Mouse (Mus musculus): ENCODE results near the gene Pnmal2. TPM values are rescaled to one million over a fixed set of nuclear protein-coding genes. Genes with fewer than 3 reads are reported as not detected.

The Pnmal2 gene
- polyA plus RNA-seq, 1 experiment from 2014 or later = 0.80 TPM

DNA sequence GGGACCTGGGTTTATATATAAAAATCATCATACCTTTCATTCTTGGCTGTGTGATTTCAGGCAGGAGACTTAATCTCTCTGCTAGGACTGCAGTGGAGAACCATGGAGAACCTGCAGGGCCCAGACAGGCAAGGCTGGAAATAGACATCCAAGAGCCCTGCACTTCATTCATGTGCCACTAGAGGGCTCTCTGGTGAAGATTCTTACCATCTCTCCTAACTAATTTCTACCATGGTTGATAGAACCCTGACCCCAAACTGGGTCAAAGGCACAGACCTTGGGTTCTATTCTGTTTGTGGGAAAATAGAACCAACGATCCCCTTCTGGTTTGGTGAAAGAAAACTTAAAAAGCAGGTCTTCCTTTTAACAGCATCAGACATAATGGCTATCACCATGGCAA lies 13.6 kb upstream of the Pnmal2 start:
- ATAC-seq (replicated peaks; ENCODE audit: low FRiP score) = no peak
- no peak overlapping the region for H3K27ac ChIP-seq (ENCODE audit: low read depth, low read length)
- H3K9me3 ChIP-seq (ENCODE audit: control insufficient read depth, low read length) = no peaks in the 10 kb centered on the region
- DNase-seq (ENCODE audit: low spot score) = no peak
- no peak overlapping the region for H3K9ac ChIP-seq (ENCODE audit: low read depth, low read length)
- no peaks in the 10 kb centered on the region for H3K27me3 ChIP-seq (replicated peaks; ENCODE audit: control insufficient read depth, insufficient read depth, low read length)
- H3K4me1 ChIP-seq (replicated peaks; ENCODE audit: control insufficient read depth, insufficient read depth, low read length) = no peaks in the 10 kb centered on the region
- H3K4me3 ChIP-seq (ENCODE audit: low read depth, low read length) = no peak overlapping the region
- H3K4me2 ChIP-seq = no peak overlapping the region
- 4% methylated on average over 1 of the region's 1 CpGs for WGBS
- no peaks in the 10 kb centered on the region for H3K36me3 ChIP-seq (ENCODE audit: control insufficient read depth, insufficient read depth, low read length)

DNA sequence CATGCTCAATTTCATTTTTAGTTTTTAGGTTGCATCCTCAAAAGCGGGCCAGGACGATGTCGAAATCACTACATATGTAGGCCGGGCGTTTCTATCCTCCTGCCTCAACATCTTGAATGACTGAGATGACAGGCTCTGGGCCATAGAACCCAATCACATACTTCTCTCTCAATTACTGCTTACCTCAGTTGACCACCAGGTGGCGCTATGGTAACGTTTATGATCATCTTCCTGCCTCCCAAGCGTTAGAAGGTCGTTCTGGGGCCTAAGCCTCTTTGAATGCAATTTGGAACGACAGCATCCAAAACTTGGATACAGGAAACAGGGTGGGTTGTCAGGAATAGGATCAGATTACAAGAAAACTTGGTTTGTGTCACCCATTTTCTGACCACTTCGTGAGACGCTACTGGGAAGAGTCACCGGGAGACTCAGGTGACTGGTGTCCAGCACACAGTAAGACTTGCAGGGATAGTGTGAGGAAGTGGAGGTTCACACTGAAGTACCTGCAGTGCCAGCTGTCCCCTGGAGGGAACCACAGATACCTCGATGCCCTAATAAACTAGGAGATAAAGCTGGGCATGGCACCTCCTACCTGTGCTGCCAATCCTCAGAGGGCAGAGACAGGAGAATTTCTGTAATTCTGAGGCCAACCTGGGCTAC lies 12.4 kb upstream of the Pnmal2 start:
- no peak for DNase-seq (ENCODE audit: low spot score)
- WGBS = 17% methylated on average over 14 of the region's 14 CpGs

DNA sequence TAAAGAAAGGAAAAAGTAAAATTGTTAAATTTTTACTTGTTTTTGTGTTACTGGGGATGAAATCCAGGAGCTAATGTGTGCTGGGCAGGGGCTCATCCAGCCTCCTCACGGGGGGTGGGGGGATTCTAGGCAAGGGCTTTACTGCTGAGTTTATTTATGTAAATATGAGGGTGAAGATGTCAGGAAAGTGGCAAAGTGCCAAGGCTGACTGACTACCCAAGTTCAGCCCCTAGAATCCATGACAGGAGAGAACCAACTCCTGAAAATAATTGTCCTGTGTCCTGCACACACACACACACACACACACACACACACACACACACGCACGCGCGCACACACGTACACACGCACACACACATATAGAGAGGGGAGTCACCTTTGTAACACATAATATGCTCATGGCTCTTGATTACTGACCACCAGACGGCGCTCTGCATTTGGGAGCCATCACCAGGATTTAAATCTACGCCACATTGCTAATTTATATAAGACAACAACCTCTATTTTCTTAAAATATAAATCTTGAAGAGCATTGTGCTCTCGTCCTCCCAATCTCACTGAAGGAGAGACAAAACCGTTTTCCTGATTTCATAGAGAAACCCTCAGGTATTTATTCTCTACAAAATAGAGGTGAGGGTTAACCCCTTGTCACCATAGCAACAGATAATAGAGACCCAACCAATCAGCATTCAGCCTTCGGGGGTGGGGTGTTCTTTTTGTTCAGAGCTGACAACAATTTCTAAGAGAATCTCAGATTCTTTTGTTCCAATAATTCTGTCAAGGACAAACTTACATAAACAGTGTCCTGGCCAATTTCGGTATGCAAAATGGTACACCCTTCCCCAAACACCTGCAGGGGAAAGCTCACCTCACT lies 11.5 kb upstream of the Pnmal2 start:
- DNase-seq (ENCODE audit: low spot score) = no peak
- Histone ChIP-seq H3K9ac (ENCODE audit: low read depth, low read length) (no peak overlapping the region), H3K4me1 (replicated peaks; ENCODE audit: control insufficient read depth, insufficient read depth, low read length) (no peaks in the 10 kb centered on the region), H3K36me3 (ENCODE audit: control insufficient read depth, insufficient read depth, low read length) (no peaks in the 10 kb centered on the region), H3K4me2 (no peak overlapping the region), H3K9me3 (ENCODE audit: control insufficient read depth, low read length) (no peaks in the 10 kb centered on the region), H3K27ac (ENCODE audit: low read depth, low read length) (no peak overlapping the region), H3K27me3 (replicated peaks; ENCODE audit: control insufficient read depth, insufficient read depth, low read length) (no peaks in the 10 kb centered on the region), H3K4me3 (ENCODE audit: low read depth, low read length) (no peak overlapping the region)
- no peak for ATAC-seq (replicated peaks; ENCODE audit: low FRiP score)
- WGBS = 35% methylated on average over 14 of the region's 14 CpGs

More for the DNA sequence above, 12.4 kb upstream of the Pnmal2 start:
- no peaks in the 10 kb centered on the region for H3K27me3 ChIP-seq (replicated peaks; ENCODE audit: control insufficient read depth, insufficient read depth, low read length)
- H3K9ac ChIP-seq (ENCODE audit: low read depth, low read length) = no peak overlapping the region
- no peaks in the 10 kb centered on the region for H3K4me1 ChIP-seq (replicated peaks; ENCODE audit: control insufficient read depth, insufficient read depth, low read length)
- no peaks in the 10 kb centered on the region for H3K36me3 ChIP-seq (ENCODE audit: control insufficient read depth, insufficient read depth, low read length)
- no peak overlapping the region for H3K4me2 ChIP-seq
- no peaks in the 10 kb centered on the region for H3K9me3 ChIP-seq (ENCODE audit: control insufficient read depth, low read length)
- H3K27ac ChIP-seq (ENCODE audit: low read depth, low read length) = no peak overlapping the region
- ATAC-seq (replicated peaks; ENCODE audit: low FRiP score) = peak; percentile 64
- no peak overlapping the region for H3K4me3 ChIP-seq (ENCODE audit: low read depth, low read length)

DNA sequence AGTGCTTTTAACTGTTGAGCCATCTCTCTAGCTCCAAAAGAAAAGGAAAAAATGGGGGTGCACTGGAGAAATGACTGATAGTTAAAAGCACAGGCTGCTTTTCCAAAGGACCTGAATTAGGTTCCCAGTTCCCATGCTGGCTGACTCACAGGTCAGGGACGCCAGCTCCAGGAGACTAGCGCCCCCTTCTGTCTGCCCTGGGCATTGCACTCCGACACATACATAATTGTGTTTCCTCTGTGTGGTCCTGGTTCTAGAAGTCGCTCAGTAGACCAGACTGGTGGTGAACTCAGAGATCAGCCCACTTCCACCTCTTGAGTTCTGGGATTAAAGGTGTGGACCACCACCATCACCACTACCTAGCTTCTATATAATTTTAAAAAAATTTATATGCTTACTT lies 7.2 kb upstream of the Pnmal2 start:
- Histone ChIP-seq H3K9me3 (ENCODE audit: control insufficient read depth, low read length) (no peaks in the 10 kb centered on the region), H3K4me2 (no peak overlapping the region), H3K9ac (ENCODE audit: low read depth, low read length) (no peak overlapping the region), H3K4me3 (ENCODE audit: low read depth, low read length) (no peak overlapping the region), H3K27ac (ENCODE audit: low read depth, low read length) (no peak overlapping the region), H3K27me3 (replicated peaks; ENCODE audit: control insufficient read depth, insufficient read depth, low read length) (no peaks in the 10 kb centered on the region), H3K36me3 (ENCODE audit: control insufficient read depth, insufficient read depth, low read length) (no peaks in the 10 kb centered on the region), H3K4me1 (replicated peaks; ENCODE audit: control insufficient read depth, insufficient read depth, low read length) (no peaks in the 10 kb centered on the region)
- ATAC-seq (replicated peaks; ENCODE audit: low FRiP score) = no peak
- WGBS = 46% methylated on average over 4 of the region's 4 CpGs
- DNase-seq (ENCODE audit: low spot score) = no peak

DNA sequence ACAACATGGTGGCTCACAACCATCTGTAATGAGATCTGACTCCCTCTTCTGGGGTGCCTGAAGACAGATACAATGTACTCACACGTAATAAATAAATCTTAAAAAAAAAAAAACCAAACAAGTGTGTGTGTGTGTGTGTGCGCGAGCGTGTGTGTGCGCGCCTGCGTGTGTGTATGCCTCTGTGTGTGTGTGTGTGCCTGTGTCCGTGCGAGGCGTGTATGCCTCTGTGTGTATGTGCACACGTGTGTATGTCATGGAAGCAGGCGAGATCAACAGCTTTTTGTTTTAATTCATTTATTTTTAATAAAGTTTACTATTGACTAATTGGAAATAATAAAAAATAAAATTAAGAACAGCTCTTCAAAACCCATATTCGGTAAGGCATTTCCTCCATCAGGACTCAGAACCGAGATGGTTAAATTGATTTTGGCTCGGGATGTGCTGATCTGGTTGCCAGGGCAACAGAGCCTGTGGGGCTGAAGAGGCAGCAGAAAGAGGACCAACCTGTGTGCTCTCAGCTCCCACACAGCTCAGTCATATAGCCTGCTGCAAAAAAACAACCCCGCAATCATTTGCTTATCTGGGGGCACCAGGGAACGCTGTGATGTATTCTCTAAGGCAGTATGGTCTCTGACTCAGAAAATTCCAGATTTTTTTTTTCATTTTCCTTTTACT lies 6.2 kb upstream of the Pnmal2 start:
- 73% methylated on average over 17 of the region's 17 CpGs for WGBS
- H3K4me1 ChIP-seq (replicated peaks; ENCODE audit: control insufficient read depth, insufficient read depth, low read length) = no peaks in the 10 kb centered on the region
- no peaks in the 10 kb centered on the region for H3K36me3 ChIP-seq (ENCODE audit: control insufficient read depth, insufficient read depth, low read length)
- H3K9me3 ChIP-seq (ENCODE audit: control insufficient read depth, low read length) = no peaks in the 10 kb centered on the region
- H3K9ac ChIP-seq (ENCODE audit: low read depth, low read length) = no peak overlapping the region
- no peak overlapping the region for H3K4me2 ChIP-seq
- no peak overlapping the region for H3K4me3 ChIP-seq (ENCODE audit: low read depth, low read length)
- 0 out of 2 replicates have a peak, but pooled peaks cover 2% of the 10 kb centered on the region for H3K27me3 ChIP-seq (replicated peaks; ENCODE audit: control insufficient read depth, insufficient read depth, low read length)
- DNase-seq (ENCODE audit: low spot score) (no peak), ATAC-seq (replicated peaks; ENCODE audit: low FRiP score) (no peak)
- H3K27ac ChIP-seq (ENCODE audit: low read depth, low read length) = no peak overlapping the region

DNA sequence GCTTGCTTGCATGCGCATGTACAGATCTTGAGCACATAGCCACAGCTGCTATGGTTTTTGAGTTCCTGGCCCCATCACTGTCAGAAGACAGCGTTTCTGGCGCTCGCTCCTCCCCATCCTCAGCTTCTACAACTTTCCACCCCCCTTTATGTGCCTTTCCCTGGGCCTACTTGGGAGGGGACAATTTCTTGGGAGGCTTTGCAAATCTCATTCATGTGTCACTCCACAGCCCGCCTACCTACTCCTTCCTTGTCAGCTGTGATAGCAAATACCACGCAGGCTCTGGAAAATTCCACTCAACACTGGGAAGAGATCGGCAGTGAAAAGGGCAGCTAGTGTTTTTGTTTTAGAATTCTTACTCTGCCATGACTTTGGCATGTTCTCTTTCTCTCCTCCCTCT lies 4.2 kb upstream of the Pnmal2 start:
- Histone ChIP-seq H3K27me3 (replicated peaks; ENCODE audit: control insufficient read depth, insufficient read depth, low read length) (peaks cover 22% of the 10 kb centered on the region), H3K9me3 (ENCODE audit: control insufficient read depth, low read length) (no peaks in the 10 kb centered on the region), H3K36me3 (ENCODE audit: control insufficient read depth, insufficient read depth, low read length) (no peaks in the 10 kb centered on the region), H3K4me2 (no peak overlapping the region), H3K4me3 (ENCODE audit: low read depth, low read length) (no peak overlapping the region), H3K9ac (ENCODE audit: low read depth, low read length) (no peak overlapping the region), H3K4me1 (replicated peaks; ENCODE audit: control insufficient read depth, insufficient read depth, low read length) (no peaks in the 10 kb centered on the region), H3K27ac (ENCODE audit: low read depth, low read length) (no peak overlapping the region)
- DNase-seq (ENCODE audit: low spot score) (no peak), ATAC-seq (replicated peaks; ENCODE audit: low FRiP score) (no peak)
- 57% methylated on average over 7 of the region's 7 CpGs for WGBS

DNA sequence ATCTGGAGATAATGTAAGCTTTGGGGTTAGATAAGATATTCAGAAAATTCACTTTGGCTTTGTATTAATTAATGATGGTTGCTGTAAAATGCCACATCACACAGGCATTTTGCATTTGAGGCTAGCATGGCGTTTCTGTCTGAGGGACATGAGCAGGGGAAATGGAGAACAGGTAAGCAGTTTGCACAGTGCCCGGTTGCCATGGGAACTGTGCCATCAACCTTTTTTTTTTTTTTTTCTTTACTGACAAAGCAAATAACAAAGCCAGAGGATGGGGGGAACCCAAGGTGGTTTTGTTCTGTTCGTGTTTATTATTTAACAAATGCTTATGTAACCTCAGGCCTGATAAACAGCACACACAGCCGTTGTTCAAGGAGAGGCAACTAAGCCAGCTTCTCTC lies 1.6 kb upstream of the Pnmal2 start:
- WGBS = 59% methylated on average over 4 of the region's 4 CpGs
- H3K4me2 ChIP-seq = no peak overlapping the region
- no peak overlapping the region for H3K27ac ChIP-seq (ENCODE audit: low read depth, low read length)
- H3K4me3 ChIP-seq (ENCODE audit: low read depth, low read length) = no peak overlapping the region
- ATAC-seq (replicated peaks; ENCODE audit: low FRiP score) = no peak
- H3K27me3 ChIP-seq (replicated peaks; ENCODE audit: control insufficient read depth, insufficient read depth, low read length) = peaks cover 48% of the 10 kb centered on the region
- DNase-seq (ENCODE audit: low spot score) = no peak
- no peaks in the 10 kb centered on the region for H3K36me3 ChIP-seq (ENCODE audit: control insufficient read depth, insufficient read depth, low read length)
- peaks cover 7% of the 10 kb centered on the region; the same call in 1 of the 2 replicates for H3K4me1 ChIP-seq (replicated peaks; ENCODE audit: control insufficient read depth, insufficient read depth, low read length)
- no peak overlapping the region for H3K9ac ChIP-seq (ENCODE audit: low read depth, low read length)
- H3K9me3 ChIP-seq (ENCODE audit: control insufficient read depth, low read length) = no peaks in the 10 kb centered on the region

DNA sequence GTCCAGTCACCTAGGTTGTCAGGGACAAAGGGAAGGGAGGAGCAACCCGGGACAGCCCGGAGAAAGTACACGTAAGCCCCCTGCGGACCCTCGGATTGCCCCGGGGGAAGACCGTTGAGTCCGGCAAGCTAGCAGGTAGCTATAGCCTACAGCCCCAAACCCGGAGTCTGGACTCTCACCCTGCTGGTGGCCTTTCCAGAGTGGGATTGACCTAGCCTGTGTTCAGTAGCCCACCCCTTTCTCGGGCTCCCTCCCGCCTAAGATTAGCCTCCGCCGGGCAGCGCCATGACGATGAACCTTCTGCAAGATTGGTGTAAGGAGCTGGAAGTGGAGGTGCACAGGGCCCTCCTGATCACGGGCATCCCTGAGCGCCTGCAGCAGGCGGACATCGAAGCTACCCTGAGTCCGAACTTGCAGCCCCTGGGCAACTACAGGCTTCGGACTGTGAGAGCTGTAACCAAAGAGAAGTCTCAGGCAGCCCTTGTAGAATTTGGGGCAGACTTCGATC lies 380 bp downstream of the Pnmal2 start:
- peaks cover 7% of the 10 kb centered on the region; the same call in 1 of the 2 replicates for H3K4me1 ChIP-seq (replicated peaks; ENCODE audit: control insufficient read depth, insufficient read depth, low read length)
- H3K9me3 ChIP-seq (ENCODE audit: control insufficient read depth, low read length) = no peaks in the 10 kb centered on the region
- peak overlapping the region; percentile 53 for H3K4me3 ChIP-seq (ENCODE audit: low read depth, low read length)
- ATAC-seq (replicated peaks; ENCODE audit: low FRiP score) (0 out of 2 replicates have a peak, but pooled peaks have one; percentile 6), DNase-seq (ENCODE audit: low spot score) (no peak)
- no peaks in the 10 kb centered on the region for H3K36me3 ChIP-seq (ENCODE audit: control insufficient read depth, insufficient read depth, low read length)
- H3K4me2 ChIP-seq = peak overlapping the region; percentile 79
- peak overlapping the region; percentile 2 for H3K9ac ChIP-seq (ENCODE audit: low read depth, low read length)
- no peak overlapping the region for H3K27ac ChIP-seq (ENCODE audit: low read depth, low read length)
- 4% methylated on average over 22 of the region's 22 CpGs for WGBS
- peaks cover 68% of the 10 kb centered on the region for H3K27me3 ChIP-seq (replicated peaks; ENCODE audit: control insufficient read depth, insufficient read depth, low read length)
